Mouse (Mus musculus) T-cell, adult 2 months (primary cell): ENCODE data around the gene Nasp.
"Not testable (repeated sequence)": the region's sequence is repeated elsewhere in the genome, so short reads cannot be mapped to it uniquely, and the experiment has no call there.

Source experiments
- DNase-seq: peaks from one replicate; pipeline ENCODE4 v3.0.0; 2022; ENCODE audit warnings: low spot score

Gene Nasp

DNA sequence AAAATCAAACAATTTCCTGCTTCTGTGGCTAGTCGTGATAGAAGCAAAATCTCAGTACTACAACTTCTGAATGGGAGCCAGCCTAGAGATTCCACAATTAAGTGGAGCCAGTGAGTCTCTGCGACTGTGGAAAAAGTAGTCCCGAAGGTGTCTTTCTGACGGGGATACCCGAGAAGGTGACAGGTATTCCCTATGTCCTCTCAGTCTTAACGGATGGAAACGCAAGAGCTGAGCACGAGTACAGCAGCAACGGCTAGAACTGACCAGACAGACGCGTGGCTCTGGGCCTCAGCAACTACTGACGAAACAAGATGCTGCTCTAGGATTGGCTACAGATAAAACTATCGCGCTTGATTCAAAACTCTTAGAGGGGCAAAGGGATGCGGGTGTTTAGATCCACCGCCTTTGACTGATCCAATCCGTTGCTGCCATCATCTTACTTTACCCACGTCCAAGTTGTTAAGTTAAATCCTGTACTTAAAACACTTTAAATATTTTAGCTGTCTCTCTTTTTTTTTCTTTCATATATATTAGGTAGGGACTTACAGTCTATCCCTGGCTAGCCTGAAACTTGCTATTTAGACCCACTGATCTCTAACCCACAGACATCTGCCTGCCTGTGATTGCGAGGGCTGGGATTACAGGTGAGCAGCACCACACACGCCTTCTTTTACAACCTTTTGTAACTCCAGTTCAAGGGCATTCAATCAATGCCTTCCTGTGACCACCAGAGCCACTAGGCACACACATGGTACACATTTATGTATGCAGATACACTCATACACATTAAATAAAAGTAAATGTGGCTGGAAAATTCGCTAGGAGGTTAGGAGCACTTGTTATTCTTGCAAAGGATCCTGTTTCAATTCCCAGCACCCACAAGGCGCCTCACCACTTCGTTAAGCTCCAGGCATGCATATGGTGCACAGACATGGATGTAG lies at the start of gene Nasp:
Gene Nasp, minus strand, starts transcription at position 220 of the 941 bp plus-strand sequence.
- DNase-seq, result peak; percentile 85

DNA sequence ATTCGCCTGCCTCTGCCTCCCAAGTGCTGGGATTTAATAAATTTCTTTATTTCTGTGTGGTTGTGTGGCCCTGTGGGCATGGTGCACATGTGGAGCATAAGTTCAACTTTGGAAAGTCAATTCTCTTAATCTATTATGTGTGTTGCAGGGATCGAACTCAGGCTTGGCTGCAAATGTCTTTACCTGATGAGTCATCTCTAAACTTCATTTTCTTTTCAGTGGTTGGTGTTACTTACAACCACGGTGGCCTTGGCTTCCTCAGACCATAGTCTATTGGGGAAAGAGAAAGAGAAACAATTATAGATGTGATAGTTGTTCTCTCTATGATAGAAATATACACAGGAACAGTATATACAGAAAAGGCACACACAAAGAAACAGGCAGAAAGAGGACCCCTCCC lies 48.3 kb upstream of the Nasp start:
- DNase-seq, result no peak

GRCm38 (mm10) chr4:116674761-116675160 lies 47.0 kb upstream of the Nasp start:
- DNase-seq, result not testable (repeated sequence)

DNA sequence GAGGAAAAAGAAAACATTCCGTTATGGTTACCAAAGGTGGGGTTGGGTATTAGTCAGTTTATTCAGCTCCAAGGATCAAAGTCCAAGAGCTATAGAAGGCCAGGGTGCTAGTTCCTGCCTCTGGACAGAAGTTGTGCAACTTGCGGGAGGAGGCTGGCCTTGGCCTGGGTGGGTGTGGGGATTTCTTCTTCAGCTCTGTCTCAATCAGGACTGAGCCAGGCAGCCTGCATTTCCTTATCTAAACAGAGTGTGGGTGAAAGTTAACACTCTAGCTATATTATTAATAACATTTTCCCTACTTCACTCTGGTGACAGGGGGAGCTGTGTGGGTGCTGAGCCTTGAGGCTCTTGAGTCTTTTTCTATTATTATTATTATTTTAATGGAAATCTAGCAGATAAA lies 45.0 kb upstream of the Nasp start:
- no peak for DNase-seq

DNA sequence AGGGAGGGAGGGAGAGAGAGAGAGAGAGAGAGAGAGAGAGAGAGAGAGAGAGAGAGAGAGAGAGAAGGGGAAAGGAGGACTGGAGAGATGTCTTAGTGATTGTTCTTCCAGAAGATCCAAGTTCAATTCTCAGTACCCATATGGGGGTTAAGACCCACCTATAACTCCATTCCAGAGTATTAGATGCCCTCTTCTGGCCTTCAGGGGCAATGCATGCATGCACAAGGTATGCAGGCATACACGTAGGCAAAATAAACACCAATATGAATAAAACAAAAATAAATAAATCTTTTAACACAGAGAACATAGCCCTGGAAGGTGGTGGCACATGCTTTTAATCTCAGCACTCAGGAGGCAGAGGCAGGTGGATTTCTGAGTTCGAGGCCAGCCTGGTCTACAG lies 41.5 kb upstream of the Nasp start:
- no peak for DNase-seq

DNA sequence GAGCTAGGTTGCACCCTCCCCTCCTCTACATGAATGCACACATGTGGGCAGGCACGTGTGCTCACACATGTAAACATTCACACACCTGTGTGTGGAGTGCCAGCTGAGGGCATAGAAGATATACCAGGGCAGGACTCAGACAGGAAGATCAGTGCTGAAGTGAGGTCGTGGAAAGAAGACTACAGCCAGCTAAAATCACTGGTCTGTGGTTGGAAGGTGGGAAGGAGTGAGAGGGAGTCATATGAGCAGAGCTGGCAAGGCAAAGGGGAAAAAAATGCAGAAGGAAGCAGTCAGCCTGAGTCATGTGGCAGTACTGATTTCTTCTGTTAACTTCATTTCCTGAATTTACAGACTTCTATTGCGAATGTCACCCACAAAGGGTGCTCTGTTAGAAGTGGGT lies 40.4 kb upstream of the Nasp start:
- DNase-seq, result no peak

- DNase-seq, result no peak
Measured at GRCm38 (mm10) chr4:116666625-116667024, 38.9 kb upstream of the Nasp start.

- DNase-seq, result no peak
Measured at GRCm38 (mm10) chr4:116661998-116662397, 34.3 kb upstream of the Nasp start.

GRCm38 (mm10) chr4:116660829-116661228 lies 33.1 kb upstream of the Nasp start:
- no peak for DNase-seq

GRCm38 (mm10) chr4:116659916-116660315 lies 32.2 kb upstream of the Nasp start:
- not testable (repeated sequence) for DNase-seq

DNA sequence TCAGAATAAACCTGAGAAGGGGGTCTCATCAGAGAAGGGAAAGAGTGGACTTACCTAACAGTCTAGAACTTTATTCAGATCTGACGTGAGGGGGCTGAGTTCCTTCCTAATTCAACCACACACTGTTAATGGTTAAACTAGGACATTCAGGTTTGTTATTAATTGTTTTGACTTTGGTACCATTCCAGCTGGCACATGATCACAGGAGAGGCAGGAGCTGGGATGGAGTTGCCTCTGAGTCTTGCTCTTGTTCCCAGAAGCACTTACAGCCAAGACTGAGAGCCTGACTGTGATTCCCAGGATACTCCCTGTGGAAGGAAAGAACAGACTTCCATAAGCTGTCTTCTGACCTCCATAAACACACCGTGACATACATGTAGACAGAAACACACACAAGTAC lies 31.7 kb upstream of the Nasp start:
- DNase-seq, result no peak

- DNase-seq, result no peak
Measured at GRCm38 (mm10) chr4:116657971-116658370, 30.2 kb upstream of the Nasp start.

DNA sequence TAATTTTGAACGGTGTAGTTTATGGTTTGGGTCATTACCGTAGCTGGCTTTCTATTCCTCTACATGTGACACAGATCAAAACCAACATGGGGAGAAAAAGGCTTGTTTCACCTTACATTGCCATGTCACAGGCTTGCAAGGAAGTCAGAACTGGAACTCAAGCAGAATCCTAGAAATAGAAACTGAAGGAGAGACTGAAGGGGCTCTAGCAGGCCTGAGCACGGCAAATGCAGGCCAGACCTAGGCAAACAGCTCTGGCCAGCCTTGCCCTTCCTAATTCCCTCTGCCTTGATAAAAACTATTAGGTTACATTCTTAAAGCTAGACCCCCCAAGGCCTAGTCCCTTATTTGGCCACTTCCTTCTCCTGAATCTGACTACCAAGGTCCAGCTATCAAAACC lies 27.9 kb upstream of the Nasp start:
- no peak for DNase-seq

- DNase-seq, result no peak
Measured at GRCm38 (mm10) chr4:116655100-116655499, 27.4 kb upstream of the Nasp start.

GRCm38 (mm10) chr4:116653228-116653627 lies 25.5 kb upstream of the Nasp start:
- no peak for DNase-seq

- no peak for DNase-seq
Measured at GRCm38 (mm10) chr4:116651797-116652135, 24.0 kb upstream of the Nasp start.

- peak; percentile 84 for DNase-seq
Measured at GRCm38 (mm10) chr4:116650924-116651796, 23.4 kb upstream of the Nasp start, which contains the start of gene Akr1a1. TSS of gene Akr1a1 (minus strand) at chr4:116651680.

- DNase-seq, result no peak
Measured at GRCm38 (mm10) chr4:116650365-116650764, 22.6 kb upstream of the Nasp start.

DNA sequence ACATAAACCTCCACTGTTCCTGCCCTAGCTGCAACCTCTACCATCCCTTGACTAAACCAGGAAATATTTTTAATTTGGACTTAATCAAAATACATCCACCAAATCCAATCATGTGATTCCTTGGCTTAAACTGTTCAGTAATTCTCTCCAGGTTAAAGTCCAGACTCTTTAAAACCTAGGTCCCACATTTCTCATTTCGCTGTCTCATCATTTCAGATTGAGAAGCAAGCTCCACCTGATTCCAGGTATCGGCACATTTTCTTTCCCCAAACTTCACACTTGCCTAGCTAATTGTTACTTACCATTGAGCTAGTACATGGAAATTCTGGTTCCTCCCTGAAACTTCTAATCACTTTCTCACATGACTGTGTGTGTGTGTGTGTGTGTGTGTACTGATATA lies 21.7 kb upstream of the Nasp start:
- DNase-seq, result no peak

DNA sequence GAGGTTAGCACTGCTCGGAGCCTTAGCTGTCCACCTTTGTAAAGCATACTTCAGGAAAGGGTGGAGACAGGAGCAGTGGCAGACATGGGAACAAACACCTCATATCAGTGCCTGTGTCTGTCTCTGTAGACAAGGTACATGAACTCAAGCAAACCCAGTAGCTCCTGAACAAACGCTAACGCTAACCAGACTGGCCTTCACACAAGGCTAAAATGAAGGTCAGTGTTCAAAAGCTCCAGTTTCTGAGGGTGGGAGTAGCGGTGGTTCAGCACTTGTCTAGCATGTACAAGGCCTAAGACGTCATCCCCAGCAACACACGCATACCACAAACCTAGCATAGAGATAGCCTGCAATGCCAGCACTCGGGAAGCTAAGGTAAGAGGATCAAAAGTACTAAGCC lies 17.9 kb upstream of the Nasp start:
- no peak for DNase-seq

DNA sequence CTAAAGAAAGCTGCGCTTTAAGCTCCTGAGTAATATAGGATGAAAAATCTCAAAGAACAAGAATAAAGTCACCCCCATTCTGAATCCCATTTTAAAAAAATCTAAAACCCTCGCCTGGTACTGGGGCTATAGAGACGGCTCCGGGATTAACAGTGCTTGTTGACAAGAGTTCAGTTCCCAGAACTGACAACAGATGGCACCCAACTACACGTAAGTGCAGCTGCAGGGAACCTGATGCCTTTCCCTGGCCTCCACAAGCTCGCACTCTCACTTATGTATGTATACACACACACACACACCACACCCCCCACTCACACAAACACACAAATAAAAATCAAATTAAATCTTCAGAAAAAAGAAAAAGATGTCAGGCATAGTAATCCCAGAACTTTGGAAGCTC lies 16.6 kb upstream of the Nasp start:
- peak; percentile 6 for DNase-seq

DNA sequence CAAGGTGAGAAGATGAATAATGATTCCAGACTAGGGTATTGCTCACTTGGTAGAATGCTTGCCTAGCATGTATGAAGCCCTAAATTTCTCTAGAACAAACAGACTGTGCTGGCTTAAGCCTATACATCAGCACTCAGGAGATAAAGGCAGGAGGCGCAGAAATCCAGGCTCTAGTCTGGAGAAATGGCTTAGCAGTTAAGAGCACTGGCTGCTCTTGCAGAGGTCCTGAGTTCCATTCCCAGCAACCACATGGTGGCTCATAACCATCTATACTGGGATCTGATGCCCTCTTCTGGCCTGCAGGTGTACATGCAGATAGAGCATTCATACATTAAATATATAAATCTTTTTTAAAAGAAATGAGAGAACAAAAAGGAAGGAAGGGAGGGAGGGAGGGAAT lies 14.3 kb upstream of the Nasp start:
- DNase-seq, result no peak

DNA sequence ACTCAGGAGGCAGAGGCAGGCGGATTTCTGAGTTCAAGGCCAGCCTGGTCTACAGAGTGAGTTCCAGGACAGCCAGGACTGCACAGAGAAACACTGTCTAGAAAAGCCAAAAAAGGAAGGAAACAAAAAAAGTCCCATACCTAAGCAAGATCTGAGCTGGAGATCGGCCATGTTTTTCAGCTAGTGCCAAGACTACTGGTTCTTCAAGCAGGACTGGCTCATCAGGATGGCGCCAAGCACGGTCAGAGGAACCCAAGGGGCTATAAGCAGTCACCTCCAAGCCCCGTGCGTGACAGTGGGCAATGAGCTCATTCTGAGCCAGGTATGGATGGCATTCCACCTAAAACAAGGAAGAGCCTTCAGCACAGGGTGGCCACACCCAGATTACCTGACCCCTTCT lies 11.1 kb upstream of the Nasp start:
- DNase-seq, result no peak
